Mouse (Mus musculus): ENCODE data around the gene Gm47955. TPM values are rescaled to one million over a fixed set of nuclear protein-coding genes. Genes with fewer than 3 reads are reported as not detected.
"Not testable (repeated sequence)": the region's sequence is repeated elsewhere in the genome, so short reads cannot be mapped to it uniquely, and the experiment has no call there.

Gene Gm47955
- polyA plus RNA-seq (2015; fragmentation: Nextera tagmentation; extraction: Ambion mirVana), result not detected in 2 replicates

DNA sequence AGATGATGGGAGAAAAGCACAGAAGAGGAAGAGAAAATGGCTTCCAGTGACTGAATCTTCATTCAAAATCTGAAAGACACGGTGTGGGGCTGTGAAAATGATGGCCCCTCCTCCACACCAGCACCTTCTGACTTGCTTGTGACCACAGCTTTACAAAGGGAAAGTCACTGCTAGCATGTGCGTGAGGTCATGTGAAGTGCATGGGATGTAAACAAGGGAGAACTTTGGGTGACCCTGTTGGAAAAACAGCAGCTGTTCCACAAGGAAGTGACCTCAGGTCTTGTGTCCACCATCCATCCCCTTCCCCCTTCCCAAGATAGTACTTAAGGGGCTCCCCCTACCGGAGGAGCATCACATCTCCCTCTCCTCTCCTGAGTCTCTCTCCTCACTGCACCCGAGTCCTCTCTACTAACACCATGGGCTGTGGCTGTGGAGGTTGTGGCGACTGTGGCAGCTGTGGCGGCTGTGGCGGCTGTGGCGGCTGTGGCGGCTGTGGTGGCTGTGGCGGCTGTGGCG, at the start of gene Gm47955:
TSS of gene Gm47955 (plus strand) at position 417 of the 516 bp plus-strand sequence.
- no peak within 1 kb of the TSS for H3K4me2 ChIP-seq (replicated peaks)
- H3K9ac ChIP-seq, result no peak within 1 kb of the TSS
- no peaks in the 10 kb centered on the region for H3K27me3 ChIP-seq (replicated peaks)
- no peak within 1 kb of the TSS for H3K4me3 ChIP-seq (replicated peaks)
- no peaks in the 10 kb centered on the region for H3K9me3 ChIP-seq
- 87% methylated on average over 11 of the region's 11 CpGs for WGBS
- no peak within 1 kb of the TSS for H3K27ac ChIP-seq
- H3K36me3 ChIP-seq, result no peaks in the 10 kb centered on the region
- H3K4me1 ChIP-seq (replicated peaks), result no peaks in the 10 kb centered on the region
- no peak for ATAC-seq

DNA sequence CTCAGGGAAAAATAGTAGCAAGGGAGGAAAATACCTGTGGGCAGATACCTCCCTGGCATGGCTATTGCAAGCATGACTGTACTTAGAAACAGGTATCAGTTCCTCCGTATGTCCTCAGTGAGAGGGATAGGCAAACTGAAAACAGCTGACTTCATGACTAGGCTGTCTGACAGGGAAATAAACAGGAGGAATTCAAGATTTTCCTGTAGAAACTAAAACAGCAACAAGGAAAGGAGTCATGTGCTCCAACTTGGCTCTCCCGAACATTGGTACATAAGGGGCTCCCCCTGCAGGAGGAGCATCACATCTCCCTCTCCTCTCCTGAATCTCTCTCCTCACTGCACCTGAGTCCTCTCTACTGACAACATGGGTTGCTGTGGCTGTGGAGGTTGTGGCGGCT, 47.1 kb upstream of the Gm47955 start, which contains the start of gene A030005L19Rik:
TSS of gene A030005L19Rik (plus strand) at position 301 of the 400 bp plus-strand sequence.
- H3K4me2 ChIP-seq (replicated peaks), result no peak within 1 kb of the TSS
- ATAC-seq, result no peak

DNA sequence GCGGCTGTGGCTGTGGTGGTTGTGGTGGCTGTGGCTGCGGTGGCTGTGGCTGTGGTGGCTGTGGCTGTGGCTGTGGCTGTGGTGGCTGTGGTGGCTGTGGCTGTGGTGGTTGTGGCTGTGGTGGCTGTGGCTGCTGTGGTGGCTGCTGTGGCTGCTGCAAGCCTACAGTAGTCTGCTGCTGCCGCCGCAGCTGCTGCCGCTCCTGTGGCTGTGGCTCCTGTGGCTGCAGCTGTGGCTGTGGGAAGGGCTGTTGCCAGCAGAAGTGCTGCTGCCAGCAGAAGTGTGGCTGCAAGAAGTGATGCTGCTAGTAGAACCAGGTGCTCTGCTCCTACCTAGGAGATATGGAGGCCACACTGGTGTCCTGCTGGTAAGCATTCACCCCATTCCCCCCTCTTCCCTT, 46.7 kb upstream of the Gm47955 start:
- ATAC-seq; H3K27ac ChIP-seq; H3K4me2 ChIP-seq (replicated peaks); H3K4me3 ChIP-seq (replicated peaks); H3K9ac ChIP-seq; H3K36me3 ChIP-seq; H3K4me1 ChIP-seq (replicated peaks); H3K9me3 ChIP-seq; H3K27me3 ChIP-seq (replicated peaks): not testable (repeated sequence)
- 94% methylated on average over 3 of the region's 5 CpGs for WGBS

More for the DNA sequence above, 47.1 kb upstream of the Gm47955 start, which contains the start of gene A030005L19Rik:
- 81% methylated on average over 3 of the region's 3 CpGs for WGBS
- Histone ChIP-seq H3K27me3 (replicated peaks) (no peaks in the 10 kb centered on the region), H3K9me3 (no peaks in the 10 kb centered on the region), H3K9ac (no peak within 1 kb of the TSS), H3K4me1 (replicated peaks) (no peaks in the 10 kb centered on the region), H3K27ac (no peak within 1 kb of the TSS), H3K4me3 (replicated peaks) (no peak within 1 kb of the TSS), H3K36me3 (no peaks in the 10 kb centered on the region)

DNA sequence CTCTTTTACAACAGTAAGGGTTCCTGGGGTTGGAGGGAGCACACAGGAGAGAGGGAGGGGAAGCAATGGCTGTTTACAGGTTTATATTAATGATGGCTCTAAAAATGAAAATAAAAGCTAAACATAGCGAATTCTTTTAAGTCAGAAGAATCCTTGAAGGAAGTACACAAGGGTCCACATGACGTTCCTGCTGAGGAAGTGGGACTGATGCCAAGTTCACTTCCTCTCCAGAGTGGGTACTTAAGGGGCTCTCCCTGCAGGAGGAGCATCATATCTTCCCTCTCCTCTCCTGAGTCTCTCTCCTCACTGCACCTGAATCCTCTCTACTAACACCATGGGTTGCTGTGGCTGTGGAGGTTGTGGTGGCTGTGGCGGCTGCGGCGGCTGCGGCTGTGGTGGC, 35.4 kb upstream of the Gm47955 start, which contains the start of gene A030014E15Rik:
TSS of gene A030014E15Rik (plus strand) at position 268 of the 400 bp plus-strand sequence.
- ATAC-seq, result no peak
- Histone ChIP-seq H3K27ac (no peak within 1 kb of the TSS), H3K4me1 (replicated peaks) (no peaks in the 10 kb centered on the region), H3K9ac (no peak within 1 kb of the TSS), H3K4me3 (replicated peaks) (no peak within 1 kb of the TSS), H3K27me3 (replicated peaks) (no peaks in the 10 kb centered on the region), H3K9me3 (no peaks in the 10 kb centered on the region), H3K4me2 (replicated peaks) (no peak within 1 kb of the TSS), H3K36me3 (no peaks in the 10 kb centered on the region)
- WGBS, result 80% methylated on average over 6 of the region's 6 CpGs

- H3K4me3 ChIP-seq (replicated peaks); H3K27ac ChIP-seq; H3K9me3 ChIP-seq; H3K9ac ChIP-seq; H3K27me3 ChIP-seq (replicated peaks); H3K4me1 ChIP-seq (replicated peaks); H3K36me3 ChIP-seq; ATAC-seq; H3K4me2 ChIP-seq (replicated peaks): not testable (repeated sequence)
- 91% methylated on average over 2 of the region's 3 CpGs for WGBS
Observed at GRCm38 (mm10) chr1:82930558-82930957, 29.5 kb upstream of the Gm47955 start.

DNA sequence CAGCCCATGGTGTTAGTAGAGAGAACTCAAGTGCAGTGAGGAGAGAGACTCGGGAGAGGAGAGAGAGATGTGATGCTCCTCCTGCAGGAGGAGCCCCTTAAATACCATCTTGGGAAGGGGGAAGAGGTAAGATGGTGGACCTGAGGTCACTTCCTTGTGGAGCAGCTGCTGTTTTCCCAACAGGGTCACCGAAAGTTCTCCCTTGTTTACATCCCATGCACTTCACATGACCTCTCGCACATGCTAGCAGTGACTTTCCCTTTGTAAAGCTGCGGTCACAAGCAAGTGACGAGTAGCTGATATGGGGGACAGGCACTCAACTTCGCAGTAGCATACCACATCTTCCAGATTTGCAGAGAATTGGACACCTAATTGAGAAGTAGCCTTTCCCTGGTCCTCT, 28.8 kb upstream of the Gm47955 start, which contains the start of gene Gm6217:
TSS of gene Gm6217 (minus strand) at position 74 of the 400 bp plus-strand sequence.
- WGBS, result no CpG with 5 or more reads among the region's 6 CpGs
- not testable (repeated sequence) for H3K4me3 ChIP-seq (replicated peaks); H3K9ac ChIP-seq; H3K27me3 ChIP-seq (replicated peaks); H3K9me3 ChIP-seq; ATAC-seq; H3K4me2 ChIP-seq (replicated peaks); H3K4me1 ChIP-seq (replicated peaks); H3K36me3 ChIP-seq; H3K27ac ChIP-seq

GRCm38 (mm10) chr1:82938666-82939065, 21.4 kb upstream of the Gm47955 start:
- no peak overlapping the region for H3K9ac ChIP-seq
- no peak overlapping the region for H3K27ac ChIP-seq
- 90% methylated on average over 5 of the region's 5 CpGs for WGBS
- no peak overlapping the region for H3K4me2 ChIP-seq (replicated peaks)
- ATAC-seq, result no peak
- H3K27me3 ChIP-seq (replicated peaks), result no peaks in the 10 kb centered on the region
- no peaks in the 10 kb centered on the region for H3K4me1 ChIP-seq (replicated peaks)
- H3K9me3 ChIP-seq, result no peaks in the 10 kb centered on the region
- no peak overlapping the region for H3K4me3 ChIP-seq (replicated peaks)
- H3K36me3 ChIP-seq, result no peaks in the 10 kb centered on the region

- not testable (repeated sequence) for H3K4me1 ChIP-seq (replicated peaks); H3K27ac ChIP-seq; ATAC-seq; H3K9ac ChIP-seq; H3K9me3 ChIP-seq; H3K4me2 ChIP-seq (replicated peaks); H3K4me3 ChIP-seq (replicated peaks); H3K27me3 ChIP-seq (replicated peaks); H3K36me3 ChIP-seq
- WGBS, result 88% methylated on average over 2 of the region's 2 CpGs
Observed at GRCm38 (mm10) chr1:82942505-82942904, 17.6 kb upstream of the Gm47955 start.

- H3K4me2 ChIP-seq (replicated peaks); H3K36me3 ChIP-seq; H3K9ac ChIP-seq; H3K9me3 ChIP-seq; H3K4me1 ChIP-seq (replicated peaks); H3K27ac ChIP-seq; H3K4me3 ChIP-seq (replicated peaks); H3K27me3 ChIP-seq (replicated peaks); ATAC-seq: not testable (repeated sequence)
- no CpG with 5 or more reads among the region's 6 CpGs for WGBS
Observed at GRCm38 (mm10) chr1:82943295-82943694, 16.8 kb upstream of the Gm47955 start, which contains the start of gene A030003K21Rik. Gene A030003K21Rik (minus strand): TSS chr1:82943388.

DNA sequence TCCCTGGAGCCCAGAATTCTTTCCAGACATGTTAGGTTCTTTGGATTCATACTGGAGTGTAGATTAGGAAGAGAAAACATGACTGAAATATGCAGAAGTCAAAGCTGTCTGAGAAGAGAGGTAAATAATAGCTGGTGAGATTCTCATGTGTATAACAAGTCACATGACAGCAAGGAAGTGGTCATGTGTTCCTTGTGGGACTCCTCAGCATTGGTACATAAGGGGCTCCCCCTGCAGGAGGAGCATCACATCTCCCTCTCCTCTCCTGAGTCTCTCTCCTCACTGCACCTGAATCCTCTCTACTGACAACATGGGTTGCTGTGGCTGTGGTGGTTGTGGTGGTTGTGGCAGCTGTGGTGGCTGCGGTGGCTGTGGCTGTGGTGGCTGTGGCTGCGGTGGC, 14.1 kb upstream of the Gm47955 start:
- not testable (repeated sequence) for H3K27me3 ChIP-seq (replicated peaks); H3K27ac ChIP-seq; H3K4me2 ChIP-seq (replicated peaks); H3K9ac ChIP-seq; H3K36me3 ChIP-seq; ATAC-seq; H3K4me1 ChIP-seq (replicated peaks); H3K9me3 ChIP-seq; H3K4me3 ChIP-seq (replicated peaks)
- WGBS, result 100% methylated on average over 2 of the region's 2 CpGs

DNA sequence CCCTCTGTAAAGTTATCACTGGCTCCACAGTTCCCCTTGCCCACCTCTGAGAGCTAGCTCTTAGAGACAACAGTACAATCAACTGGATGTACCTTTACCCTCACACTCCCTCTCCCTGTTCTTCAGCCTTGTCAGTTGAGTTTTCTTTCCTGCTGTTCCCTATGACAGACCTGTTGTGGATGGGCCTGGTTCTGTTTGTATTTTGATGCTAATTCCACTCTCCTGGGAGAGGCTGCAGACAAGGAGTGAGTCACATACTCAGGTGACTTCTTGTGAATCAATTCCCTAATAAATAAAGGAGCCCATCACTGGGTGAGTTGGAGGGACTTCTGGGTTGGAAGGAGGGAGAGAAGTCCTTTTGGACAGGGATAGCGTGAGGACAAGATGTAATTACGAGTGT, 11.5 kb upstream of the Gm47955 start:
- H3K4me2 ChIP-seq (replicated peaks), result no peak overlapping the region
- no peaks in the 10 kb centered on the region for H3K9me3 ChIP-seq
- ATAC-seq, result no peak
- H3K9ac ChIP-seq, result no peak overlapping the region
- no peaks in the 10 kb centered on the region for H3K4me1 ChIP-seq (replicated peaks)
- WGBS, result 79% methylated on average over 2 of the region's 2 CpGs
- H3K27me3 ChIP-seq (replicated peaks), result no peaks in the 10 kb centered on the region
- no peak overlapping the region for H3K4me3 ChIP-seq (replicated peaks)
- H3K27ac ChIP-seq, result no peak overlapping the region
- H3K36me3 ChIP-seq, result no peaks in the 10 kb centered on the region

GRCm38 (mm10) chr1:82955913-82956312, 4.2 kb upstream of the Gm47955 start, which contains the start of gene Gm7544:
Gene Gm7544 (minus strand): TSS chr1:82956013.
- H3K27ac ChIP-seq, result not testable (repeated sequence)

GRCm38 (mm10) chr1:82966413-82966812, 6.3 kb downstream of the Gm47955 start:
- Histone ChIP-seq H3K27me3 (replicated peaks) (no peaks in the 10 kb centered on the region), H3K4me2 (replicated peaks) (no peak overlapping the region), H3K4me3 (replicated peaks) (no peak overlapping the region), H3K4me1 (replicated peaks) (no peaks in the 10 kb centered on the region), H3K27ac (no peak overlapping the region), H3K36me3 (no peaks in the 10 kb centered on the region), H3K9me3 (no peaks in the 10 kb centered on the region), H3K9ac (no peak overlapping the region)
- no peak for ATAC-seq
- WGBS, result 67% methylated on average over 3 of the region's 3 CpGs

More at GRCm38 (mm10) chr1:82955913-82956312, 4.2 kb upstream of the Gm47955 start, which contains the start of gene Gm7544:
- H3K36me3 ChIP-seq; H3K4me2 ChIP-seq (replicated peaks); H3K9ac ChIP-seq; ATAC-seq; H3K27me3 ChIP-seq (replicated peaks); H3K9me3 ChIP-seq; H3K4me3 ChIP-seq (replicated peaks); H3K4me1 ChIP-seq (replicated peaks): not testable (repeated sequence)

Measured in intestine, embryonic 15.5 days (tissue).